Mouse (Mus musculus): ENCODE measurements around the gene Thsd4. TPM values are rescaled to one million over a fixed set of nuclear protein-coding genes. Genes with fewer than 3 reads are reported as not detected.
A peak's percentile ranks its signal among the peaks of the same experiment; 100 is the strongest.

Gene Thsd4
- polyA plus RNA-seq (2016; fragmentation: Nextera tagmentation; extraction: Ambion mirVana): 19.5 and 24.2 TPM in 2 replicates

GRCm38 (mm10) chr9:60521806-60522264 is at the start of gene Thsd4:
Gene Thsd4 (minus strand): TSS chr9:60522046.
- no peaks in the 10 kb centered on the region for H3K9me3 ChIP-seq
- H3K27ac ChIP-seq: peak within 1 kb of the TSS; percentile 92
- H3K4me3 ChIP-seq: peak within 1 kb of the TSS; percentile 82
- H3K36me3 ChIP-seq: no peaks in the 10 kb centered on the region
- WGBS: under 1% methylated on average over 51 of the region's 51 CpGs
- H3K27me3 ChIP-seq (ENCODE audit: insufficient read depth, poor library complexity, severe bottlenecking): peaks cover 13% of the 10 kb centered on the region
- H3K4me1 ChIP-seq: peaks cover 75% of the 10 kb centered on the region
- DNase-seq (ENCODE audit: low spot score): peak; percentile 81

- H3K27me3 ChIP-seq (ENCODE audit: insufficient read depth, poor library complexity, severe bottlenecking): no peaks in the 10 kb centered on the region
- H3K4me1 ChIP-seq: no peaks in the 10 kb centered on the region
- 56% methylated on average over 4 of the region's 4 CpGs for WGBS
- DNase-seq (ENCODE audit: low spot score): no peak
- H3K36me3 ChIP-seq: no peaks in the 10 kb centered on the region
- H3K4me3 ChIP-seq: no peak overlapping the region
- H3K9me3 ChIP-seq: no peaks in the 10 kb centered on the region
- H3K27ac ChIP-seq: no peak overlapping the region
Observed at GRCm38 (mm10) chr9:60571041-60571440, 49.2 kb upstream of the Thsd4 start.

GRCm38 (mm10) chr9:60569366-60569765 is 47.5 kb upstream of the Thsd4 start:
- no peaks in the 10 kb centered on the region for H3K36me3 ChIP-seq
- no peaks in the 10 kb centered on the region for H3K4me1 ChIP-seq
- H3K27me3 ChIP-seq (ENCODE audit: insufficient read depth, poor library complexity, severe bottlenecking): no peaks in the 10 kb centered on the region
- no peak overlapping the region for H3K27ac ChIP-seq
- DNase-seq (ENCODE audit: low spot score): no peak
- no peak overlapping the region for H3K4me3 ChIP-seq
- no peaks in the 10 kb centered on the region for H3K9me3 ChIP-seq
- WGBS: 69% methylated on average over 2 of the region's 2 CpGs

DNA sequence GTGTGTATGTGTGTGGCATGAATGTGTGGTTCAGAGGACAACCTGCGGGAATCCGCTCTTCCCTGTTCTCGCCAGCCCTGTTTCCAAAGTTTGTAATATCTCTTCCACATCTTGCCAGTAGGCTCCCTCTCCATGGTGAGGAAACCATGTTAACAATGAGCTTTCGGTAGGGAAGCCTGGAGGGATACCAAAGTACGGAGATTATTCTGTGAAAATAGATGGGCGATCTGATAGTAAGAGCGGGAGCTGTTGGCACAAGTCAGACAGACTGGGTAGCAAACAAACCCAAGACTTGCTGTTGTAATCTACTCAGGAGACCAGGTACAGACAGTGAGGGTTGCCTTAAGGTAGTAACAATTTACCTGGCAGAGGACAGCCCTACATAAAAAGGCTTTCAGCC is 42.0 kb upstream of the Thsd4 start:
- H3K27ac ChIP-seq: no peak overlapping the region
- DNase-seq (ENCODE audit: low spot score): no peak
- H3K4me1 ChIP-seq: peaks cover 4% of the 10 kb centered on the region; the same call in 1 of the 2 replicates
- no peaks in the 10 kb centered on the region for H3K9me3 ChIP-seq
- WGBS: 93% methylated on average over 7 of the region's 7 CpGs
- no peaks in the 10 kb centered on the region for H3K36me3 ChIP-seq
- no peaks in the 10 kb centered on the region for H3K27me3 ChIP-seq (ENCODE audit: insufficient read depth, poor library complexity, severe bottlenecking)
- H3K4me3 ChIP-seq: no peak overlapping the region

- no peak for DNase-seq (ENCODE audit: low spot score)
- WGBS: 65% methylated on average over 20 of the region's 20 CpGs
- H3K4me1 ChIP-seq: peaks cover 4% of the 10 kb centered on the region; the same call in 1 of the 2 replicates
- no peak overlapping the region for H3K4me3 ChIP-seq
- H3K27me3 ChIP-seq (ENCODE audit: insufficient read depth, poor library complexity, severe bottlenecking): no peaks in the 10 kb centered on the region
- no peaks in the 10 kb centered on the region for H3K9me3 ChIP-seq
- no peak overlapping the region for H3K27ac ChIP-seq
- no peaks in the 10 kb centered on the region for H3K36me3 ChIP-seq
Observed at GRCm38 (mm10) chr9:60562443-60563371, 40.9 kb upstream of the Thsd4 start.

GRCm38 (mm10) chr9:60561641-60562289 is 39.9 kb upstream of the Thsd4 start:
- Histone ChIP-seq H3K9me3 (no peaks in the 10 kb centered on the region), H3K4me1 (peaks cover 4% of the 10 kb centered on the region; the same call in 1 of the 2 replicates), H3K4me3 (no peak overlapping the region), H3K36me3 (no peaks in the 10 kb centered on the region), H3K27ac (no peak overlapping the region), H3K27me3 (ENCODE audit: insufficient read depth, poor library complexity, severe bottlenecking) (no peaks in the 10 kb centered on the region)
- no peak for DNase-seq (ENCODE audit: low spot score)
- WGBS: 74% methylated on average over 9 of the region's 9 CpGs

DNA sequence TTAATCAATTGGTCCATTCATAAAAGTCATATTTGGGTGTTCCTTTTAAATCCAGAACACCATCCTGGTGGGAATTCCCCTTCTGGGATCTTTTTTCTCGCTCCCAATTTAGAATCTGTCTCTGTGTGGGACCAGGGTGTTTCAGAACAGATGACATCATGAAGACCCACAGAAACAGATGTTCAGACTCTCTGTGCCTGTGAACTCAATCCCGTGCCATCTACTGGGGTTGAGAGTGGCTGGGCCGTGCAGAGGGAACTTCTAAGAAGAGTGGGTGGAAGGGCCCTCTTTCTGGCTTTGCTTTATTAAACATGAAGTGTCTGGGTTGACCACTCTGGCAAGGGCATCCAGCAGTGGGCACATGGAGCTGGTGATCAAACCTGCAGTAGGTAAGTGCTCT is 36.7 kb upstream of the Thsd4 start:
- Histone ChIP-seq H3K9me3 (no peaks in the 10 kb centered on the region), H3K36me3 (no peaks in the 10 kb centered on the region), H3K27me3 (ENCODE audit: insufficient read depth, poor library complexity, severe bottlenecking) (no peaks in the 10 kb centered on the region), H3K4me3 (no peak overlapping the region), H3K27ac (no peak overlapping the region), H3K4me1 (peaks cover 4% of the 10 kb centered on the region; the same call in 1 of the 2 replicates)
- no peak for DNase-seq (ENCODE audit: low spot score)
- 72% methylated on average over 3 of the region's 3 CpGs for WGBS

DNA sequence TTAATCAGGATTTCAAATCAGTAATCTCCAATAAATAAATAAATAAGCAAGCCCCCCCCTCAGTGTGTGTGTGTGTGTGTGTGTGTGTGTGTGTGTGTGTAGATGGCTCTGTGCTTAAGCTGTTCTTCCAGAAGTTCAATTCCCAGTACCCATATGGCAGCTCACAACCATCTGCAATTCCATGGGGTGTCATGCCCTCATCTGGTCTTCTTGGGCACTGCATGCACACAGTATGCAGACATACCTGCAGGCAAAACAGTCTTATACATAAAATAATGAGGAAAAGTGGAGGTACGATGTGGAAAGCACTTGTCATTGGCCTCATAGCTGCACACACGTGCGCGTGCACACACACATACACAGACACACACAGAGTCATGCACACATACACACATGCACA is 29.4 kb upstream of the Thsd4 start:
- 90% methylated on average over 4 of the region's 4 CpGs for WGBS
- no peaks in the 10 kb centered on the region for H3K9me3 ChIP-seq

GRCm38 (mm10) chr9:60548182-60548581 is 26.3 kb upstream of the Thsd4 start:
- H3K36me3 ChIP-seq: no peaks in the 10 kb centered on the region
- WGBS: 30% methylated on average over 4 of the region's 4 CpGs
- H3K9me3 ChIP-seq: no peaks in the 10 kb centered on the region
- no peak overlapping the region for H3K4me3 ChIP-seq
- H3K27ac ChIP-seq: no peak overlapping the region
- no peaks in the 10 kb centered on the region for H3K27me3 ChIP-seq (ENCODE audit: insufficient read depth, poor library complexity, severe bottlenecking)
- H3K4me1 ChIP-seq: peaks cover 12% of the 10 kb centered on the region
- no peak for DNase-seq (ENCODE audit: low spot score)

More for the DNA sequence above, 29.4 kb upstream of the Thsd4 start:
- Histone ChIP-seq H3K27me3 (ENCODE audit: insufficient read depth, poor library complexity, severe bottlenecking) (no peaks in the 10 kb centered on the region), H3K27ac (no peak overlapping the region), H3K4me3 (no peak overlapping the region), H3K4me1 (peaks cover under 1% of the 10 kb centered on the region; the same call in 1 of the 2 replicates), H3K36me3 (no peaks in the 10 kb centered on the region)
- no peak for DNase-seq (ENCODE audit: low spot score)

DNA sequence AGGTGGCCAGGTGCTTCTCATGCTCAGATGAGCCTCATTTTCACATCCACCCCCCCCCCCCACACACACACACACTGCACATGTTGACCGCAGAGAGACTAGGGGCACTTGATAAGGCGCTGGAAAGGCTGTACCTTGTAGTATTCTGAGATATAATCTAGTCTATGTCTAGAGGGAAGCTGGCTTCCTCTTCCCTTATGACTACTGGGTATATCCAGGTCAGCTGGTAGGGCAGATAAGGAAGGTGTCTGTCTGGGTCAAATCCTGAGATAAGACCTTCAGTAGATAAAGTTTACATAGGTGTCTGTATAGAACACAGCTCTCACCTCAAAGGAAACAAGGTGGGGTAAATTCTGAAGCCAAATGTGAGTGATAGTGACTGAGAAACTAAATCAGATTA is 24.3 kb upstream of the Thsd4 start:
- H3K4me3 ChIP-seq: no peak overlapping the region
- DNase-seq (ENCODE audit: low spot score): no peak
- peaks cover 12% of the 10 kb centered on the region for H3K4me1 ChIP-seq

GRCm38 (mm10) chr9:60545361-60546096 is 23.7 kb upstream of the Thsd4 start:
- Histone ChIP-seq H3K4me3 (no peak overlapping the region), H3K27me3 (ENCODE audit: insufficient read depth, poor library complexity, severe bottlenecking) (no peaks in the 10 kb centered on the region), H3K9me3 (no peaks in the 10 kb centered on the region), H3K4me1 (peaks cover 12% of the 10 kb centered on the region), H3K27ac (peak overlapping the region; percentile 59), H3K36me3 (no peaks in the 10 kb centered on the region)
- no peak for DNase-seq (ENCODE audit: low spot score)
- 62% methylated on average over 13 of the region's 13 CpGs for WGBS

More for the DNA sequence above, 24.3 kb upstream of the Thsd4 start:
- Histone ChIP-seq H3K27me3 (ENCODE audit: insufficient read depth, poor library complexity, severe bottlenecking) (no peaks in the 10 kb centered on the region), H3K27ac (no peak overlapping the region), H3K9me3 (no peaks in the 10 kb centered on the region), H3K36me3 (no peaks in the 10 kb centered on the region)
- WGBS: 57% methylated on average over 2 of the region's 2 CpGs

DNA sequence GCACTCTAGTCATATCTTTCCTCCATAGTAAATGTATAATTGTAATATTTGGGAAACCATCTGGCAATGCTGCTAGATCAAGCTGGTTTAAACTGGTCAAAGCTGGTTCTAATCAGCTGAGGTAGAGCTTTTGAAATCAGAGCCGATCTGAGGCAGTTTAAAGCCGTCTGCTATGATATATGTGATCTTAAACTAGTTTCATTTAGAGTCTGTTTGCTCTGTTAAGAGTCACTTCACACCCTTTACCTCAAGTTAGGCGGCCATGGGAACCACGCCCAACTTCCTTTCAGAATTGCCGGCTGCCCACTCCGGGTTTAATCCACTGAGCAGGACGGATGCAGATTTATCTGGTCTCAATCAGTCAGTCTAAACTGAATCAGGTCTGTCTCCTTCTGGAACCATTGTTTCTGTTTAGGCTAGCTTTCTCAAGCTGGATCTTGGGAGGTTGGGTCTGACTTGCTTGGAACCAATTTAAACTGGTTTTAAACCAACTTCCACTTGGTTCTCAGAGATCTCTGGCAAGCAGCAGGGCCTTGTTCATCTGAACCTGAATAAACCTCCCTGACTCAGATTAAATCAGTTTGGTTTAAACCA is 21.7 kb upstream of the Thsd4 start:
- H3K4me3 ChIP-seq: no peak overlapping the region
- no peak for DNase-seq (ENCODE audit: low spot score)
- H3K4me1 ChIP-seq: peaks cover 12% of the 10 kb centered on the region
- H3K36me3 ChIP-seq: no peaks in the 10 kb centered on the region
- H3K27ac ChIP-seq: no peak overlapping the region
- H3K27me3 ChIP-seq (ENCODE audit: insufficient read depth, poor library complexity, severe bottlenecking): no peaks in the 10 kb centered on the region
- no peaks in the 10 kb centered on the region for H3K9me3 ChIP-seq
- WGBS: 67% methylated on average over 7 of the region's 7 CpGs
